34 mouse cellular contexts compared by ENCODE assay signal in genomic region chr6:41266140-41266539, GRCm38 (mm10). TPM values are rescaled to one million over a fixed set of nuclear protein-coding genes. Genes with fewer than 3 reads are reported as not detected.
DNase-seq lines count a peak whose midpoint lies in the region; ATAC-seq lines count a peak whose summit lies in the region.
"Had no signal": no experiment of that assay in that cellular context is flagged by ENCODE, and none has a peak within 500 bp of the region (broad histone marks: within the 10 kb centered on the region; RNA-seq: fewer than 3 reads in every experiment).

No protein-coding gene starts in this region.

- no peak overlapping the region for H3K9ac ChIP-seq in forebrain, embryonic 14.5 days (ENCODE audit: low read length)
- no peak overlapping the region for H3K9ac ChIP-seq in forebrain, embryonic 13.5 days
- no peak overlapping the region for H3K9ac ChIP-seq in midbrain, embryonic 15.5 days
- H3K9ac ChIP-seq: embryonic facial prominence, embryonic 13.5 days; forebrain, embryonic 15.5 days; heart, embryonic 13.5 days; hindbrain, embryonic 15.5 days had no signal

- ATAC-seq in forebrain, embryonic 14.5 days, result no peak
- ATAC-seq in forebrain, embryonic 13.5 days, result no peak
- no peak for ATAC-seq in midbrain, embryonic 15.5 days (replicated peaks)
- ATAC-seq: activated CD4-positive, CD25-positive, alpha-beta regulatory T cell, adult 4 months; forebrain, embryonic 15.5 days; intestine, postnatal 0 days had no signal

- H3K27ac ChIP-seq in forebrain, embryonic 14.5 days (ENCODE audit: low read depth, low read length), result no peak overlapping the region
- H3K27ac ChIP-seq in forebrain, embryonic 13.5 days, result no peak overlapping the region
- H3K27ac ChIP-seq in midbrain, embryonic 15.5 days, result no peak overlapping the region
- H3K27ac ChIP-seq: embryonic facial prominence, embryonic 10.5 days; embryonic facial prominence, embryonic 13.5 days; forebrain, embryonic 15.5 days; heart, adult 2 months; heart, embryonic 10.5 days; heart, embryonic 13.5 days; hindbrain, embryonic 15.5 days had no signal

- no peaks in the 10 kb centered on the region for H3K9me3 ChIP-seq in forebrain, embryonic 14.5 days (replicated peaks; ENCODE audit: control insufficient read depth, low read length)
- no peaks in the 10 kb centered on the region; the same call in 1 of the 2 replicates for H3K9me3 ChIP-seq in forebrain, embryonic 13.5 days (replicated peaks)
- no peaks in the 10 kb centered on the region for H3K9me3 ChIP-seq in midbrain, embryonic 15.5 days
- H3K9me3 ChIP-seq: embryonic facial prominence, embryonic 13.5 days; forebrain, embryonic 15.5 days; heart, embryonic 10.5 days; hindbrain, embryonic 15.5 days had no signal

- H3K4me1 ChIP-seq in forebrain, embryonic 14.5 days (ENCODE audit: control insufficient read depth, insufficient read depth, low read length), result no peaks in the 10 kb centered on the region
- H3K4me1 ChIP-seq in forebrain, embryonic 13.5 days, result no peaks in the 10 kb centered on the region
- no peaks in the 10 kb centered on the region for H3K4me1 ChIP-seq in midbrain, embryonic 15.5 days
- H3K4me1 ChIP-seq: embryonic facial prominence, embryonic 10.5 days; embryonic facial prominence, embryonic 13.5 days; forebrain, embryonic 15.5 days; heart, embryonic 10.5 days; heart, embryonic 13.5 days; hindbrain, embryonic 15.5 days had no signal

- intact Hi-C loops in left cerebral cortex, postnatal 10 days (cut with DNase I), result no loop called here

- 85% methylated on average over 6 of the region's 6 CpGs for WGBS in forebrain, embryonic 14.5 days
- WGBS in forebrain, embryonic 13.5 days, result 88% methylated on average over 6 of the region's 6 CpGs
- 93% methylated on average over 6 of the region's 6 CpGs for WGBS in midbrain, embryonic 15.5 days

- no peak overlapping the region for H3K4me2 ChIP-seq in forebrain, embryonic 14.5 days (ENCODE audit: low read length)
- no peak overlapping the region for H3K4me2 ChIP-seq in forebrain, embryonic 13.5 days
- H3K4me2 ChIP-seq in midbrain, embryonic 15.5 days, result no peak overlapping the region
- H3K4me2 ChIP-seq: embryonic facial prominence, embryonic 13.5 days; forebrain, embryonic 15.5 days; heart, embryonic 13.5 days; hindbrain, embryonic 15.5 days had no signal

- H3K27me3 ChIP-seq in forebrain, embryonic 14.5 days (replicated peaks; ENCODE audit: control insufficient read depth, insufficient read depth, low read length), result no peaks in the 10 kb centered on the region
- no peaks in the 10 kb centered on the region for H3K27me3 ChIP-seq in forebrain, embryonic 13.5 days
- no peaks in the 10 kb centered on the region for H3K27me3 ChIP-seq in midbrain, embryonic 15.5 days (replicated peaks)
- H3K27me3 ChIP-seq: embryonic facial prominence, embryonic 13.5 days; forebrain, embryonic 15.5 days; heart, embryonic 13.5 days; hindbrain, embryonic 15.5 days had no signal

- H3K36me3 ChIP-seq in forebrain, embryonic 14.5 days (ENCODE audit: control insufficient read depth, insufficient read depth, low read length), result no peaks in the 10 kb centered on the region
- no peaks in the 10 kb centered on the region for H3K36me3 ChIP-seq in forebrain, embryonic 13.5 days (ENCODE audit: poor library complexity, severe bottlenecking)
- H3K36me3 ChIP-seq in midbrain, embryonic 15.5 days (replicated peaks), result no peaks in the 10 kb centered on the region
- H3K36me3 ChIP-seq: embryonic facial prominence, embryonic 10.5 days; embryonic facial prominence, embryonic 13.5 days; forebrain, embryonic 15.5 days; heart, embryonic 10.5 days; heart, embryonic 13.5 days; hindbrain, embryonic 15.5 days had no signal

- DNase-seq in forebrain, embryonic 14.5 days (ENCODE audit: low spot score), result peak; percentile 0
- peak; percentile 14 to 38 for DNase-seq in frontal cortex, adult 2 months (ENCODE audit: extremely low spot score in 1 of 2, low spot score in 1 of 2)
- DNase-seq in frontal cortex, postnatal 10 days (ENCODE audit: low spot score in 2 of 2), result no peak
- DNase-seq in left cerebral cortex, adult 9 months (ENCODE audit: low spot score in 2 of 2), result peak; percentile 14 to 28
- DNase-seq in left cerebral cortex, postnatal 10 days (ENCODE audit: extremely low spot score in 1 of 2, low spot score in 2 of 2), result no peak
- DNase-seq: adrenal gland, postnatal 10 days; adrenal gland, postnatal 36 days; cerebellum, adult 11-12 months; cerebellum, adult 8-10 months; cerebellum, postnatal 10 days; cerebellum, postnatal 36 days; embryo, embryonic 11 days; gastrocnemius, postnatal 10 days; gastrocnemius, postnatal 36 days; heart, adult 2 months; heart, postnatal 14 days; heart, postnatal 4 days had no signal

- H3K4me3 ChIP-seq in forebrain, embryonic 14.5 days (ENCODE audit: low read depth, low read length), result no peak overlapping the region
- H3K4me3 ChIP-seq in forebrain, embryonic 13.5 days, result no peak overlapping the region
- no peak overlapping the region for H3K4me3 ChIP-seq in midbrain, embryonic 15.5 days
- H3K4me3 ChIP-seq: embryonic facial prominence, embryonic 10.5 days; embryonic facial prominence, embryonic 13.5 days; erythroblast, embryonic 14.5 days; forebrain, embryonic 15.5 days; heart, adult 2 months; heart, embryonic 10.5 days; heart, embryonic 13.5 days; hindbrain, embryonic 15.5 days had no signal

RNA-seq across cellular contexts. Expression of gene Try4, which starts 35.9 kb away (rescaled TPM):
- polyA plus RNA-seq in forebrain, embryonic 14.5 days (2014; fragmentation: Nextera tagmentation; extraction: Ambion mirVana), result not detected in 2 replicates
- not detected in 2 replicates for polyA plus RNA-seq in forebrain, embryonic 13.5 days (2015; fragmentation: Nextera tagmentation; extraction: Ambion mirVana)
- polyA plus RNA-seq in frontal cortex, adult 2 months (2012; rRNA removed), result 0.19 TPM in 1 of 2 replicates, not detected in the other
- total RNA-seq in left cerebral cortex, postnatal 10 days (2021), result not detected
- polyA plus RNA-seq in midbrain, embryonic 15.5 days (2015; fragmentation: Nextera tagmentation; extraction: Ambion mirVana), result not detected in 2 replicates
- total RNA-seq: adrenal gland, postnatal 10 days; adrenal gland, postnatal 36 days; ES-E14; gastrocnemius, adult 18-20 months; gastrocnemius, postnatal 10 days; gastrocnemius, postnatal 36 days; granulocyte monocyte progenitor cell, adult 5-6 weeks; heart, adult 2 months; heart, postnatal 14 days; heart, postnatal 4 days had no signal
- polyA plus RNA-seq: activated CD4-positive, CD25-positive, alpha-beta regulatory T cell, adult 4 months; cortical plate, adult 2 months; embryonic facial prominence, embryonic 10.5 days; embryonic facial prominence, embryonic 13.5 days; erythroblast, embryonic 14.5 days; forebrain, embryonic 15.5 days; heart, embryonic 10.5 days; heart, embryonic 13.5 days; heart, embryonic 16.5 days; hindbrain, embryonic 11.5 days; hindbrain, embryonic 15.5 days had no signal

RNA-seq across cellular contexts. Expression of gene Try5, which starts 50.5 kb away (rescaled TPM):
- polyA plus RNA-seq in forebrain, embryonic 14.5 days (2014; fragmentation: Nextera tagmentation; extraction: Ambion mirVana), result 0.47 and 0.60 TPM in 2 replicates
- not detected in 2 replicates for polyA plus RNA-seq in forebrain, embryonic 13.5 days (2015; fragmentation: Nextera tagmentation; extraction: Ambion mirVana)
- not detected in 2 replicates for polyA plus RNA-seq in frontal cortex, adult 2 months (2012; rRNA removed)
- not detected for total RNA-seq in left cerebral cortex, postnatal 10 days (2021)
- not detected in 2 replicates for polyA plus RNA-seq in midbrain, embryonic 15.5 days (2015; fragmentation: Nextera tagmentation; extraction: Ambion mirVana)
- total RNA-seq: adrenal gland, postnatal 10 days; adrenal gland, postnatal 36 days; ES-E14; gastrocnemius, adult 18-20 months; gastrocnemius, postnatal 10 days; gastrocnemius, postnatal 36 days; granulocyte monocyte progenitor cell, adult 5-6 weeks; heart, adult 2 months; heart, postnatal 14 days; heart, postnatal 4 days had no signal
- polyA plus RNA-seq: cortical plate, adult 2 months; embryonic facial prominence, embryonic 10.5 days; embryonic facial prominence, embryonic 13.5 days; erythroblast, embryonic 14.5 days; heart, adult 2 months; heart, embryonic 10.5 days; heart, embryonic 13.5 days; hindbrain, embryonic 11.5 days had no signal

Comparison
In these comparisons a context has a peak if more than half of its experiments do, and no peak if none do; other contexts are left out.
1. DNase-seq: peak in forebrain, embryonic 14.5 days (single experiment), frontal cortex, adult 2 months (2 of 2) and left cerebral cortex, adult 9 months (2 of 2); none in frontal cortex, postnatal 10 days (0 of 2) and left cerebral cortex, postnatal 10 days (0 of 2).